Mouse (Mus musculus) forebrain, embryonic 11.5 days (tissue): ENCODE data around the gene Pou1f1. TPM values are rescaled to one million over a fixed set of nuclear protein-coding genes. Genes with fewer than 3 reads are reported as not detected.

ENCODE experiments used
- polyA plus RNA-seq: library from polyadenylated mRNA; unstranded; fragments of >200 nt; fragmentation: Nextera tagmentation; extraction: Ambion mirVana; gene quantifications from 2 replicates; pipeline ENCODE4 v1.2.1, GENCODE M21; 2014

Pou1f1 gene
- polyA plus RNA-seq, 1 experiment from 2014 or later: not detected

Other genes starting within 250 kb of the Pou1f1 start
- 40.0 and 48.4 TPM in 2 replicates for gene Chmp2b, start 42.2 kb downstream of the Pou1f1 start, polyA plus RNA-seq